Mouse (Mus musculus) embryonic facial prominence, embryonic 14.5 days (tissue): Measurements from ENCODE around the gene Sgca. TPM values are rescaled to one million over a fixed set of nuclear protein-coding genes. Genes with fewer than 3 reads are reported as not detected.

Experiments
- ATAC-seq: fragments of 200-750 bp; cut with Nextera tagmentation; 2 replicates; pipeline ENCODE4 v1.8.0; 2017; ENCODE audit warnings: low read depth, moderate number of reproducible peaks, moderate TSS enrichment
- DNase-seq: peaks from one replicate; pipeline ENCODE4 v3.0.0-alpha.2; 2015; ENCODE audit warnings: low spot score
- H3K27ac ChIP-seq: fragments of 300-500 bp; sonication (generic); replicated peaks from 2 replicates; pipeline ENCODE4 v1.5.1; 2014; ENCODE audit warnings: low read depth, mild to moderate bottlenecking, low read length, moderate library complexity
- H3K27me3 ChIP-seq: fragments of 300-500 bp; sonication (generic); replicated peaks from 2 replicates; pipeline ENCODE4 v1.6.1; 2014; ENCODE audit warnings: low read length; ENCODE audit not compliant: control insufficient read depth, insufficient read depth
- H3K36me3 ChIP-seq: fragments of 300-500 bp; sonication (generic); 2 replicates; pipeline ENCODE4 v1.6.1; 2014; ENCODE audit warnings: low read length, mixed read lengths; ENCODE audit not compliant: control insufficient read depth, insufficient read depth
- H3K4me1 ChIP-seq: fragments of 300-500 bp; sonication (generic); 2 replicates; pipeline ENCODE4 v1.6.1; 2014; ENCODE audit warnings: antibody characterized with exemption, low read length; ENCODE audit not compliant: control insufficient read depth, insufficient read depth
- H3K4me2 ChIP-seq: fragments of 300-500 bp; sonication (generic); 2 replicates; pipeline ENCODE4 v1.6.1; 2014; ENCODE audit warnings: low read depth, mild to moderate bottlenecking, low read length, moderate library complexity, mixed read lengths
- H3K4me3 ChIP-seq: fragments of 300-500 bp; sonication (generic); 2 replicates; pipeline ENCODE4 v1.5.1; 2014; ENCODE audit warnings: low read depth, mild to moderate bottlenecking, low read length
- H3K9ac ChIP-seq: fragments of 300-500 bp; sonication (generic); 2 replicates; pipeline ENCODE4 v1.6.1; 2014; ENCODE audit warnings: low read depth, mild to moderate bottlenecking, low read length, moderate library complexity, mixed read lengths
- H3K9me3 ChIP-seq: fragments of 300-500 bp; sonication (generic); 2 replicates; pipeline ENCODE4 v1.6.1; 2016; ENCODE audit warnings: low read length; ENCODE audit not compliant: control insufficient read depth
- WGBS: fragments of 180-500 bp; shearing (Covaris S2); extraction: QIAGEN DNeasy Blood & Tissue Kit; methylation state at CpG from one replicate; pipeline ENCODE4 v1.1.7; 2014; 5-methylcytosine and 5-hydroxymethylcytosine counted together
- polyA plus RNA-seq: library from polyadenylated mRNA; unstranded; fragments of >200 nt; fragmentation: Nextera tagmentation; extraction: Ambion mirVana; gene quantifications from 2 replicates; pipeline ENCODE4 v1.2.1, GENCODE M21; 2014

The Sgca gene
- polyA plus RNA-seq, 1 experiment from 2014 or later = 18.6 TPM

GRCm38 (mm10) chr11:94957693-94958064, 18.4 kb downstream of the Sgca start:
- 82% methylated on average over 9 of the region's 9 CpGs for WGBS
- no peak overlapping the region for H3K9ac ChIP-seq
- H3K4me1 ChIP-seq = peaks cover 14% of the 10 kb centered on the region
- no peaks in the 10 kb centered on the region for H3K9me3 ChIP-seq
- H3K27me3 ChIP-seq = no peaks in the 10 kb centered on the region
- ATAC-seq (no peak), DNase-seq (no peak)
- H3K36me3 ChIP-seq = no peaks in the 10 kb centered on the region
- no peak overlapping the region for H3K4me3 ChIP-seq
- no peak overlapping the region for H3K4me2 ChIP-seq
- H3K27ac ChIP-seq = peak overlapping the region; percentile 68

GRCm38 (mm10) chr11:94955103-94955502, 21.0 kb downstream of the Sgca start:
- H3K36me3 ChIP-seq = peaks cover 20% of the 10 kb centered on the region
- ATAC-seq (peak; percentile 26; the same call in 1 of the 2 replicates), DNase-seq (no peak)
- H3K4me1 ChIP-seq = peaks cover 16% of the 10 kb centered on the region
- H3K27ac ChIP-seq = peak overlapping the region; percentile 41
- H3K4me2 ChIP-seq = 0 out of 2 replicates have a peak overlapping the region, but pooled peaks have one; percentile 3
- 53% methylated on average over 9 of the region's 9 CpGs for whole genome bisulfite sequencing
- no peaks in the 10 kb centered on the region for H3K9me3 ChIP-seq
- no peaks in the 10 kb centered on the region for H3K27me3 ChIP-seq
- H3K4me3 ChIP-seq = no peak overlapping the region
- H3K9ac ChIP-seq = no peak overlapping the region

GRCm38 (mm10) chr11:94952169-94952568, 24.0 kb downstream of the Sgca start:
- H3K27ac ChIP-seq = peak overlapping the region; percentile 67
- 18% methylated on average over 6 of the region's 6 CpGs for WGBS
- H3K9ac ChIP-seq = 0 out of 2 replicates have a peak overlapping the region, but pooled peaks have one; percentile 19
- H3K36me3 ChIP-seq = peaks cover 50% of the 10 kb centered on the region
- ATAC-seq = no peak
- H3K4me2 ChIP-seq = no peak overlapping the region
- peak; percentile 21 for DNase-seq
- H3K9me3 ChIP-seq = no peaks in the 10 kb centered on the region
- H3K27me3 ChIP-seq = no peaks in the 10 kb centered on the region
- H3K4me3 ChIP-seq = no peak overlapping the region
- peaks cover 3% of the 10 kb centered on the region; the same call in 1 of the 2 replicates for H3K4me1 ChIP-seq

- H3K9me3 ChIP-seq = no peaks in the 10 kb centered on the region
- H3K4me1 ChIP-seq = no peaks in the 10 kb centered on the region
- peaks cover 100% of the 10 kb centered on the region for H3K36me3 ChIP-seq
- no peaks in the 10 kb centered on the region for H3K27me3 ChIP-seq
- no peak overlapping the region for H3K4me3 ChIP-seq
- no peak overlapping the region for H3K4me2 ChIP-seq
- no peak overlapping the region for H3K9ac ChIP-seq
- no peak for DNase-seq
- ATAC-seq = no peak
- 90% methylated on average over 12 of the region's 12 CpGs for WGBS
- peak overlapping the region; percentile 96 for H3K27ac ChIP-seq
These were observed 30.9 kb downstream of the Sgca start for GRCm38 (mm10) chr11:94945236-94945635.

- no peak for ATAC-seq
- Histone ChIP-seq H3K27me3 (no peaks in the 10 kb centered on the region), H3K9ac (peak overlapping the region; percentile 26; the same call in 1 of the 2 replicates), H3K9me3 (no peaks in the 10 kb centered on the region), H3K4me2 (peak overlapping the region; percentile 13), H3K4me1 (no peaks in the 10 kb centered on the region), H3K36me3 (peaks cover 100% of the 10 kb centered on the region), H3K4me3 (no peak overlapping the region), H3K27ac (peak overlapping the region; percentile 96)
- DNase-seq = no peak
- WGBS = 13% methylated on average over 8 of the region's 8 CpGs
These were observed 31.8 kb downstream of the Sgca start for GRCm38 (mm10) chr11:94944295-94944694.

- H3K4me1 ChIP-seq = no peaks in the 10 kb centered on the region
- H3K4me3 ChIP-seq = no peak overlapping the region
- H3K4me2 ChIP-seq = peak overlapping the region; percentile 71; the same call in 1 of the 2 replicates
- WGBS = 77% methylated on average over 15 of the region's 15 CpGs
- H3K27ac ChIP-seq = peak overlapping the region; percentile 96
- no peaks in the 10 kb centered on the region for H3K27me3 ChIP-seq
- ATAC-seq (no peak), DNase-seq (no peak)
- H3K9ac ChIP-seq = 0 out of 2 replicates have a peak overlapping the region, but pooled peaks have one; percentile 30
- no peaks in the 10 kb centered on the region for H3K9me3 ChIP-seq
- H3K36me3 ChIP-seq = peaks cover 100% of the 10 kb centered on the region
These were observed 33.1 kb downstream of the Sgca start for GRCm38 (mm10) chr11:94943054-94943453.

- 50% methylated on average over 13 of the region's 13 CpGs for WGBS
- DNase-seq (no peak), ATAC-seq (no peak)
- H3K9ac ChIP-seq = peak overlapping the region; percentile 91; the same call in 1 of the 2 replicates
- H3K27me3 ChIP-seq = no peaks in the 10 kb centered on the region
- peak overlapping the region; percentile 71; the same call in 1 of the 2 replicates for H3K4me2 ChIP-seq
- H3K4me1 ChIP-seq = no peaks in the 10 kb centered on the region
- H3K9me3 ChIP-seq = no peaks in the 10 kb centered on the region
- peak overlapping the region; percentile 96 for H3K27ac ChIP-seq
- peaks cover 100% of the 10 kb centered on the region for H3K36me3 ChIP-seq
- H3K4me3 ChIP-seq = no peak overlapping the region
These were observed 33.7 kb downstream of the Sgca start for GRCm38 (mm10) chr11:94942282-94943023.

GRCm38 (mm10) chr11:94941776-94942175, 34.4 kb downstream of the Sgca start:
- 0 out of 2 replicates have a peak overlapping the region, but pooled peaks have one; percentile 7 for H3K4me3 ChIP-seq

More at GRCm38 (mm10) chr11:94941776-94942175, 34.4 kb downstream of the Sgca start:
- Histone ChIP-seq H3K9ac (peak overlapping the region; percentile 91; the same call in 1 of the 2 replicates), H3K27me3 (no peaks in the 10 kb centered on the region), H3K9me3 (no peaks in the 10 kb centered on the region), H3K27ac (peak overlapping the region; percentile 96), H3K4me2 (peak overlapping the region; percentile 71), H3K36me3 (peaks cover 93% of the 10 kb centered on the region), H3K4me1 (no peaks in the 10 kb centered on the region)
- WGBS = 77% methylated on average over 8 of the region's 8 CpGs
- ATAC-seq = no peak
- DNase-seq = peak; percentile 14
